Mouse (Mus musculus) bone marrow macrophage, adult 2 months (primary cell): ENCODE data around the gene Nrxn2. TPM values are rescaled to one million over a fixed set of nuclear protein-coding genes. Genes with fewer than 3 reads are reported as not detected.

ENCODE experiments used
- H3K27ac ChIP-seq: 2 replicates; pipeline ENCODE4 v1.5.1; 2012; ENCODE audit warnings: low read depth, low read length; ENCODE audit not compliant: insufficient read depth
- H3K4me1 ChIP-seq: 2 replicates; pipeline ENCODE4 v1.6.1; 2012; ENCODE audit warnings: low read length; ENCODE audit not compliant: control insufficient read depth, insufficient read depth
- H3K4me3 ChIP-seq: 2 replicates; pipeline ENCODE4 v1.5.1; 2012; ENCODE audit warnings: mild to moderate bottlenecking, low read length, moderate library complexity; ENCODE audit not compliant: insufficient read depth
- CTCF ChIP-seq: IDR thresholded peaks from 2 replicates; pipeline ENCODE4 v1.5.1; 2012; ENCODE audit warnings: low read depth, mild to moderate bottlenecking, low read length, moderate library complexity
- POLR2A ChIP-seq: IDR thresholded peaks from 2 replicates; pipeline ENCODE4 v1.6.1; 2012; ENCODE audit warnings: mild to moderate bottlenecking, low read depth, low read length, borderline replicate concordance
- polyA plus RNA-seq: library from polyadenylated mRNA; stranded (reverse); fragments of >200 nt; gene quantifications from 2 replicates; pipeline ENCODE4 v1.2.4, GENCODE M21; 2012; ENCODE audit not compliant: missing spikeins, insufficient read depth, insufficient read length

Gene Nrxn2
- polyA plus RNA-seq, 1 experiment = not detected

- H3K27ac ChIP-seq = no peak overlapping the region
- TF ChIP-seq POLR2A (no peak), CTCF (peak; percentile 61)
- H3K4me1 ChIP-seq = peaks cover 9% of the 10 kb centered on the region
- peak overlapping the region; percentile 56 for H3K4me3 ChIP-seq
Observed at GRCm38 (mm10) chr19:6401131-6401815, 17.3 kb upstream of the Nrxn2 start.

GRCm38 (mm10) chr19:6401951-6402350, 16.6 kb upstream of the Nrxn2 start:
- H3K4me1 ChIP-seq = peaks cover 9% of the 10 kb centered on the region
- peak overlapping the region; percentile 56 for H3K4me3 ChIP-seq
- no peak overlapping the region for H3K27ac ChIP-seq
- TF ChIP-seq CTCF (no peak), POLR2A (no peak)

- TF ChIP-seq POLR2A (no peak), CTCF (no peak)
- H3K27ac ChIP-seq = no peak overlapping the region
- H3K4me1 ChIP-seq = peaks cover 9% of the 10 kb centered on the region
- H3K4me3 ChIP-seq = no peak overlapping the region
Observed at GRCm38 (mm10) chr19:6403869-6404268, 14.7 kb upstream of the Nrxn2 start.

- Histone ChIP-seq H3K4me3 (no peak overlapping the region), H3K4me1 (peaks cover 9% of the 10 kb centered on the region), H3K27ac (no peak overlapping the region)
- TF ChIP-seq CTCF (no peak), POLR2A (no peak)
Observed at GRCm38 (mm10) chr19:6405433-6405832, 13.1 kb upstream of the Nrxn2 start.

- TF ChIP-seq POLR2A (no peak), CTCF (no peak)
- Histone ChIP-seq H3K4me3 (no peak overlapping the region), H3K27ac (no peak overlapping the region), H3K4me1 (no peaks in the 10 kb centered on the region)
Observed at GRCm38 (mm10) chr19:6407109-6407508, 11.4 kb upstream of the Nrxn2 start.

GRCm38 (mm10) chr19:6407816-6408510, 10.6 kb upstream of the Nrxn2 start:
- TF ChIP-seq POLR2A (no peak), CTCF (no peak)
- Histone ChIP-seq H3K4me3 (no peak overlapping the region), H3K27ac (no peak overlapping the region), H3K4me1 (no peaks in the 10 kb centered on the region)

- TF ChIP-seq CTCF (no peak), POLR2A (no peak)
- Histone ChIP-seq H3K27ac (no peak overlapping the region), H3K4me3 (no peak overlapping the region), H3K4me1 (no peaks in the 10 kb centered on the region)
Observed at GRCm38 (mm10) chr19:6408749-6409148, 9.8 kb upstream of the Nrxn2 start.

GRCm38 (mm10) chr19:6409176-6409575, 9.4 kb upstream of the Nrxn2 start:
- TF ChIP-seq POLR2A (no peak), CTCF (no peak)
- no peaks in the 10 kb centered on the region for H3K4me1 ChIP-seq
- H3K4me3 ChIP-seq = no peak overlapping the region
- no peak overlapping the region for H3K27ac ChIP-seq

- Histone ChIP-seq H3K4me3 (no peak overlapping the region), H3K4me1 (no peaks in the 10 kb centered on the region), H3K27ac (no peak overlapping the region)
- no peak for TF ChIP-seq CTCF
- no peak for TF ChIP-seq POLR2A
Observed at GRCm38 (mm10) chr19:6409936-6410335, 8.6 kb upstream of the Nrxn2 start.

- Histone ChIP-seq H3K27ac (no peak overlapping the region), H3K4me3 (no peak overlapping the region), H3K4me1 (no peaks in the 10 kb centered on the region)
- no peak for TF ChIP-seq CTCF
- no peak for TF ChIP-seq POLR2A
Observed at GRCm38 (mm10) chr19:6412798-6413197, 5.7 kb upstream of the Nrxn2 start.
